Mouse (Mus musculus): Measurements from ENCODE around the gene Dppa1.
"Not testable (repeated sequence)": the region's sequence is repeated elsewhere in the genome, so short reads cannot be mapped to it uniquely, and the experiment has no call there.

The Dppa1 gene

GRCm38 (mm10) chr11:46629211-46629795 is at the start of gene Dppa1:
Gene Dppa1, minus strand, starts transcription at chr11:46629261.
- no peak for DNase-seq (ENCODE audit: low spot score in 2 of 2)

GRCm38 (mm10) chr11:46667938-46668337 is 38.9 kb upstream of the Dppa1 start:
- DNase-seq (ENCODE audit: low spot score in 2 of 2), result no peak

DNA sequence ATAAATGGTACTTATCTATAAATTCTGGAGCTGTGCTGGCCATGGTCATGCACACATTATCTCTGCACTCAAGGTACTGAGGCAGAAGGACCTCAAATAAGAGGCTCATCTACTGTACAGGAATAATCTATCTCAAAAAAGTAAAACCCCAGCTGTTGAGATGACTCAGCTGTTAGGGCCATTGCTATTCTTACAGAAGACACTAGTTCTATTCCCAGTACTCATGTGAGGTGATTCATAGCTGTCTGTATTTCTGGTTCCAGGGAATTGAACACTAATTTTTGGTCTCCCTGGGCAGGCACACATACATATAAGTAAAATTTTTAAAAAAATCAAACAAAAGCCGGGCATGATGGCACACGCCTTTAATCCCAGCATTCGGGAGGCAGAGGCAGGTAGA is 38.0 kb upstream of the Dppa1 start:
- DNase-seq (ENCODE audit: low spot score in 2 of 2), result no peak

DNA sequence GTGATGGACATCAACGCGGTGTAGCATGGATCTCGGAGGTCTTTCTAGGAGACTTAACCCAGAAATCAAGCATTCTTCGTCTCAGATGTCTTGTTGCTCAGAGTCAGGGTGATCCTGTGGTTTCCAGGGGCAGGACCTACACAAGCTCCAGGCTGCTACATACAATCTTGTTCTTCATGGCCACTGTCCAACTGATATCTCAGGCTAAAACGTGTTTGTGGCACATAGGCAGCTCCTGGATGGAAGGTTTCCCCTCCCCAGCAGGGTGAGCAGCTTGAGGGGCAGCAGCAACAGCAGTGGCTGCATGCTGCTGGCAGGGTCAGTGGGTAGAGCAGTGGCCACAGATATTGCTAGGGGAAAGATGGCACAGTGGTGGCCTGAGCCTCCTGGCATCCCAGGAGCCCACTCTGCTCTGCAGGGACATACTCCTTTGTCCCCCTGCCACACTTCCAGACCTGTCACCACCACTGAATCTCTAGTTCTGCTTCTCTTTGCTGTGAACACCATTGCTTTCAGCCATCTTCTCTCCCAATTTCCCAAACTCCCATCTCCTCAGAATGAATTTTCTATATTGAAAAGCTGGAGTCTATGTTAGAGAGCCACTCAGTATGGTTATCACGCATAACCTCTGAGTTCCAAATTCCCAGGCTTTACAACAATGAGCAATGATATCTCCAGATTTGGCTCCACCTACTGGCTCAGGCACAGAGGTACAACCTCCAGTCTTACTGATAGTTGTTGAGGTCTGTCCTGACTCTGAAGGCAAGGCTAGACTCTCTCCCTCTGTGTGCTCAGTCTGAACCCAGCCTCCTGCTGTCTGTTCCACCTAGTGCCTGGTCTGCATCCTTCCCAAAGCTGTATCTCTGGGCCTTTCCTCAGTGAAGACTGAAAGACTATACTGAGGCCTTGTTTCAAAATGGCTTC is 36.8 kb upstream of the Dppa1 start:
- no peak for DNase-seq (ENCODE audit: low spot score in 2 of 2)

- no peak for DNase-seq (ENCODE audit: low spot score in 2 of 2)
These were observed 34.2 kb upstream of the Dppa1 start for GRCm38 (mm10) chr11:46663215-46663614.

DNA sequence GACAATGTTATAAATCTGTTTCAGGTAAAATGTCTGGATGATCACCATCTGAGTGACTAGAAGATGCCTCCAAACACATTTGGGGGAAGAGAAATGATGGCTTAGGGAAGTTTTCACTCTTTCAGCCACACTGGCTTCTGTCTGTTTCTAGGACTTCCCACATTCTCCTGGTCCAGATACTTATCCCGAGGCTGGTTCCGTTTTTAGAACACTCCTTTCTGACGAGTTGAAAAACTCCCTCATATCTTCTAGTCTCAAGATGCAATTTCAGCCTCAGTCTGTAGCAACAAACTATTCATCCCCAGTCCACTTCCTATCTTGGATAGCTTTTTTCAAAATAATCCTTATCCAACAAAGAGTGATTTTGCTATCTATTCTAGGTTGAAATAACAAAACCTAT is 23.4 kb upstream of the Dppa1 start:
- no peak for DNase-seq (ENCODE audit: low spot score in 2 of 2)

DNA sequence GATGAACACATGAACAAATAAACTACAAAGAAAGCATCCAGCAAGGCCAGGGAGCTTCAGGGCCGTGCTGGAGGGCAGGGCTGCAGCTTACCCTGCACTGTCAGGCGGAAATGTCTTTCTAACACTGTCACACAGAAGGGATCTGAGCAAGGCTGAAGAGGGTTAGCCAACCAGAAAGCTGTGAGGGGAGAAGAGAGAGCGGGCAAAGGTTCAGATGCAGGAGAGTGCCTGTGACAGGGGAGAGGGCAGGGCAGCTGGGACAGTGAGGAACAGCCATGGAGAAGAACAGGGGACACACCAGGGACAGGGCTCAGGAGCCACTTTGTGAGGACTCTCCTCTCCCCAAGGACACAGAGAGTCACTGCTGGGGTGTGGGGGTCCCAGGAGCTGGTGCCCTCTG is 20.6 kb upstream of the Dppa1 start:
- DNase-seq (ENCODE audit: low spot score in 2 of 2), result not testable (repeated sequence)

DNA sequence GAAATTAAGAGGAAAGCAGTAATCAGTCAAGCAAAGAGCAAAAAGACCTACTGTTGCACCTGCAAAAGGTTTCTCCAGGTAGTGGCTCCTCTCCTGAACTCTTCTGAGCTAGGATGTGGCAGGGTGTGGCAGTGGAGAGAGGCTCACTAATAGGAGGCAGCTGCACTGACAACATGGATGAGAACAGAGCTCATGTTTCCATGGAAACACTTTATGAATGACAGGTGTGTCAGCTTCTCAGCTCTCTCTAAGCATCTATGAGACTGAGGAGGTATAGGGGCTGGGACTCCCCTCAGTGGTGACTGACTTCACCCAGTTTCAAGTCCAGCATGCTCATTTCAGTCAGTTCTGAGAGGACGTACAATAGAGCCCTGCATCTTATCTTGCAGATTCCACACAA is 15.8 kb upstream of the Dppa1 start:
- DNase-seq (ENCODE audit: low spot score in 2 of 2), result no peak

GRCm38 (mm10) chr11:46636568-46636967 is 7.5 kb upstream of the Dppa1 start:
- no peak for DNase-seq (ENCODE audit: low spot score in 2 of 2)

GRCm38 (mm10) chr11:46635516-46635915 is 6.5 kb upstream of the Dppa1 start:
- not testable (repeated sequence) for DNase-seq (ENCODE audit: low spot score in 2 of 2)

DNA sequence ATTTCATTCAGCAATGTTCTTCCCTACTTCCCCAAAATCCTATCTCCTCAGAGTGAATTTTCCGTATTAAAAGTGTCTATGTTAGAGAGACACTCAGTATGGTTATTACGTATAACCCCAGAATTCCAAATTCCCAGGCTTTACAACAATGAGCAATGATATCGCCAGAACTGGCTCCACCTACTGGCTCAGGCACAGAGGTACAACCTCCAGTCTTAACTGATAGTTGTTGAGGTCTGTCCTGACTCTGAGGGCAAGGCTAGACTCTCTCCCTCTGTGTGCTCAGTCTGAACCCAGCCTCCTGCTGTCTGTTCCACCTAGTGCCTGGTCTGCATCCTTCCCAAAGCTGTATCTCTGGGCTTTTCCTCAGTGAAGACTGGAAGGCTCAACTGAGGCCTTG is 2.6 kb upstream of the Dppa1 start:
- DNase-seq (ENCODE audit: low spot score in 2 of 2), result no peak

- DNase-seq (ENCODE audit: low spot score in 2 of 2), result no peak
These were observed 8.5 kb downstream of the Dppa1 start for GRCm38 (mm10) chr11:46620414-46621168.

- no peak for DNase-seq (ENCODE audit: low spot score in 2 of 2)
These were observed 9.1 kb downstream of the Dppa1 start for GRCm38 (mm10) chr11:46619929-46620328.

DNA sequence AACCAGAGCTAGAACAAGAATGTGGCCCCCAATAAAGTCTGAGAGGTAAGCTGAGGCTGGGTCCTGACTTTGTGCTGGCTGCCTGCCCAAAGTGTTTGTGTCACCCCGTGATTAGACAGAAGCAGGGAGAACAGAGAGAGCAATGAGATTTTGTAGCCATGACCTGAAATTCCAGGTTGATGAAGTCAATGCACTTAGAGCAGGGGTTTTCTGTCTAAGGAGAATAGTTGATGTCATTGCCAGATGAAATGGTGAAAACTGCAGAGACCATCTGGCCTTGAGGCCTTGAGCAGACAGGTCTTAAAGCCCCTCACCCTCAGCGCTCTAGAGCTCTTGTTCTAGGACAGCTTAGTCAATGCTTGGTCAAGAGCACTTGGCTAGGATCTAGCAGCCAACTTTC is 36.6 kb downstream of the Dppa1 start:
- DNase-seq (ENCODE audit: low spot score in 2 of 2), result no peak

GRCm38 (mm10) chr11:46582741-46583140 is 46.3 kb downstream of the Dppa1 start:
- no peak for DNase-seq (ENCODE audit: low spot score in 2 of 2)

GRCm38 (mm10) chr11:46580428-46580827 is 48.6 kb downstream of the Dppa1 start:
- no peak for DNase-seq (ENCODE audit: low spot score in 2 of 2)

- no peak for DNase-seq (ENCODE audit: low spot score in 2 of 2)
These were observed 50.2 kb downstream of the Dppa1 start for GRCm38 (mm10) chr11:46578771-46579281.

- DNase-seq (ENCODE audit: low spot score in 2 of 2), result no peak
These were observed 57.7 kb downstream of the Dppa1 start, which contains the start of gene BC053393 for GRCm38 (mm10) chr11:46571327-46571726. Gene BC053393, plus strand, starts transcription at chr11:46571536.

- no peak for DNase-seq (ENCODE audit: low spot score in 2 of 2)
These were observed 60.0 kb downstream of the Dppa1 start for GRCm38 (mm10) chr11:46569107-46569506.

DNA sequence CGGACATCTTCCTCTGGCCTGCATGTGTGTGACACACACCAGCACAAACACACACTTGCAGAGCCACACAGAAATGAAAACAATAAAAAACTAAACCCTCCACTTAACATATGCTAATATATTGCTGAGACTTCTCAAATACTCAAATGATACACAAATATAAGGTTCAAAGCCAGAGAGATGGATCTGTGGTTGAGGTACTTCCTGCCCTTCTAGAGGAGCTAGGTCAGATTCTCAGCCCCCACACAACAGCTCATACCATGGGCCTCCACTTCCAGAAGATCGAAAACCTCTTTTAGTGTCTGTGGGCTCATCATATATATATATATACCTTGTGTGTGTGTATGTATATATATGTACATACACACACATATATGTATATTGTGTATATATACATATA is 63.1 kb downstream of the Dppa1 start:
- no peak for DNase-seq (ENCODE audit: low spot score in 2 of 2)

DNA sequence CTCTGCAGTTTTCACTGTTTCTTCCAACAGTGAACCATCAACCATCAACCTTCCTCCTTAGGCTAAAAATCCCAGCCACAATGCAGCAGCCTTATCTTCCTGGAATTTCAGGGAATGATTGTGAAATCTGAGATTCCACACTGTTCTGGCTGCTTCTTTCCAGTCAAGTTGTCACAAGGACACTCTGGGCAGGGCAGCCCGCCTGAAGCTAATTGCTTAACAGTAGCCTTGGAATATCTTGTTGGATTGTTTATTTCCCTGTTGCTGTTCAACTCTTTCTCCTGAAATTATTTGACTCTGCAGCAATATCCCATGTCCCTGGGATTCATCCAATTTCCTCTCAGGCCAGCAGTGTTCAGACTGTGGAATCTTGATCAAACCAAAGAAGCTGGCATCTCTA is 64.4 kb downstream of the Dppa1 start:
- no peak for DNase-seq (ENCODE audit: low spot score in 2 of 2)

GRCm38 (mm10) chr11:46561096-46561495 is 68.0 kb downstream of the Dppa1 start:
- DNase-seq (ENCODE audit: low spot score in 2 of 2), result no peak
